Mouse (Mus musculus) ES-E14 (cell line): ENCODE measurements around the gene Pin1rt1. TPM values are rescaled to one million over a fixed set of nuclear protein-coding genes. Genes with fewer than 3 reads are reported as not detected.

Experiments used
- DNase-seq: peaks from one replicate; pipeline ENCODE4 v3.0.0-alpha.2; 2013; ENCODE audit warnings: low read depth, low spot score
- H3K27ac ChIP-seq: 2 replicates; pipeline ENCODE4 v1.5.1; 2012; ENCODE audit warnings: low read depth, mild to moderate bottlenecking, low read length, moderate library complexity, mixed read lengths; ENCODE audit not compliant: poor library complexity, insufficient read depth, severe bottlenecking
- H3K36me3 ChIP-seq: 2 replicates; pipeline ENCODE4 v1.6.1; 2012; ENCODE audit warnings: mild to moderate bottlenecking, low read length, moderate library complexity, mixed read lengths; ENCODE audit not compliant: control insufficient read depth, poor library complexity, insufficient read depth, severe bottlenecking
- H3K4me1 ChIP-seq, 2 experiments: fragments of 150-350 bp in 1 of 2; sonication (generic) in 1 of 2; 2 replicates each; pipeline ENCODE4 v1.6.1; 2012; ENCODE audit warnings: low read length in 2 of 2, mild to moderate bottlenecking in 1 of 2, mixed read lengths in 1 of 2; ENCODE audit not compliant: control insufficient read depth in 2 of 2, insufficient read depth in 2 of 2, poor library complexity in 1 of 2
- H3K4me3 ChIP-seq, 2 experiments: fragments of 150-350 bp in 1 of 2; sonication (generic) in 1 of 2; 2 replicates each; pipeline ENCODE4 v1.5.1; 2012; ENCODE audit warnings: low read length in 2 of 2, low read depth in 1 of 2, mild to moderate bottlenecking in 1 of 2, mixed read lengths in 1 of 2; ENCODE audit not compliant: insufficient read depth in 1 of 2, poor library complexity in 1 of 2, severe bottlenecking in 1 of 2
- H3K9ac ChIP-seq: 2 replicates; pipeline ENCODE4 v1.6.1; 2012; ENCODE audit warnings: low read depth, mild to moderate bottlenecking, low read length, mixed read lengths; ENCODE audit not compliant: poor library complexity, insufficient read depth, severe bottlenecking
- H3K9me3 ChIP-seq: fragments of 150-350 bp; sonication (generic); 2 replicates; pipeline ENCODE4 v1.6.1; 2012; ENCODE audit warnings: low read depth, mild to moderate bottlenecking, low read length; ENCODE audit not compliant: control insufficient read depth, insufficient read depth
- CHD2 ChIP-seq: IDR thresholded peaks from 2 replicates; pipeline ENCODE4 v1.6.1; 2014; ENCODE audit warnings: mild to moderate bottlenecking, low read depth, low read length, inconsistent platforms
- HCFC1 ChIP-seq: IDR thresholded peaks from 2 replicates; pipeline ENCODE4 v1.6.1; 2012; ENCODE audit warnings: low read length, inconsistent platforms, borderline replicate concordance; ENCODE audit not compliant: insufficient read depth
- MAFK ChIP-seq: IDR thresholded peaks from 2 replicates; pipeline ENCODE4 v1.6.1; 2014; ENCODE audit warnings: mild to moderate bottlenecking, low read depth, low read length, inconsistent platforms; ENCODE audit not compliant: insufficient read depth
- ZC3H11A ChIP-seq: IDR thresholded peaks from 2 replicates; pipeline ENCODE4 v1.6.1; 2012; ENCODE audit warnings: low read depth, mild to moderate bottlenecking, inconsistent platforms, low read length, borderline replicate concordance
- ZNF384 ChIP-seq: IDR thresholded peaks from 2 replicates; pipeline ENCODE4 v1.6.1; 2012; ENCODE audit warnings: low read depth, low read length, inconsistent platforms
- in situ Hi-C, 2 experiments: fragments of 600-800 bp; cut with MboI; formaldehyde crosslinking; loops; one replicate each; pipeline ENCODE4 v1.15.1; 2025; ENCODE audit warnings: low sequenced_read_pairs in 2 of 2, inconsistent platforms in 1 of 2; ENCODE audit not compliant: unreplicated experiment in 2 of 2
- total RNA-seq: library from RNA; depleted of rRNA; stranded (reverse); fragments of 300-350 nt; gene quantifications from 2 replicates; pipeline ENCODE4 v1.2.3, GENCODE M21; 2012

Gene Pin1rt1
- total RNA-seq, 1 experiment: not detected

GRCm38 (mm10) chr2:104722021-104722420 lies 5.8 kb upstream of the Pin1rt1 start:
- no peaks in the 10 kb centered on the region for H3K9me3 ChIP-seq
- DNase-seq: no peak
- H3K36me3 ChIP-seq: no peaks in the 10 kb centered on the region; the same call in 1 of the 2 replicates
- no peak overlapping the region for H3K4me3 ChIP-seq
- no peak overlapping the region for H3K27ac ChIP-seq
- no peak for TF ChIP-seq HCFC1
- no peak for TF ChIP-seq ZNF384
- no peaks in the 10 kb centered on the region for H3K4me1 ChIP-seq
- in situ Hi-C loops: no loop called here
- H3K9ac ChIP-seq: no peak overlapping the region

GRCm38 (mm10) chr2:104717827-104718226 lies 1.6 kb upstream of the Pin1rt1 start:
- Histone ChIP-seq H3K27ac (no peak overlapping the region), H3K4me3 (no peak overlapping the region), H3K4me1 (peaks cover 0 to 2% of the 10 kb centered on the region in 2 experiments; a peak in 1 of 4 replicates), H3K9me3 (no peaks in the 10 kb centered on the region), H3K36me3 (no peaks in the 10 kb centered on the region), H3K9ac (no peak overlapping the region)
- DNase-seq: no peak
- in situ Hi-C loops: no loop called here
- TF ChIP-seq MAFK (no peak), ZC3H11A (no peak), ZNF384 (no peak), HCFC1 (no peak), CHD2 (no peak)

GRCm38 (mm10) chr2:104717231-104717735 lies 1.1 kb upstream of the Pin1rt1 start:
- TF ChIP-seq HCFC1: no peak
- no peak for TF ChIP-seq CHD2
- no peak for TF ChIP-seq ZNF384
- no peak for TF ChIP-seq ZC3H11A
- TF ChIP-seq MAFK: no peak
- Histone ChIP-seq H3K36me3 (no peaks in the 10 kb centered on the region), H3K9me3 (no peaks in the 10 kb centered on the region), H3K4me3 (no peak overlapping the region), H3K4me1 (peaks cover 0 to 2% of the 10 kb centered on the region in 2 experiments; a peak in 1 of 4 replicates), H3K9ac (no peak overlapping the region), H3K27ac (no peak overlapping the region)
- in situ Hi-C loops: no loop called here
- DNase-seq: no peak

- H3K4me1 ChIP-seq: peaks cover 0 to 2% of the 10 kb centered on the region in 2 experiments; a peak in 1 of 4 replicates
- no peak for DNase-seq
- H3K9ac ChIP-seq: no peak overlapping the region
- TF ChIP-seq HCFC1: no peak
- no peak for TF ChIP-seq CHD2
- TF ChIP-seq ZC3H11A: no peak
- TF ChIP-seq MAFK: no peak
- no peak for TF ChIP-seq ZNF384
- no peaks in the 10 kb centered on the region for H3K36me3 ChIP-seq
- in situ Hi-C loops: no loop called here
- H3K27ac ChIP-seq: no peak overlapping the region
- H3K4me3 ChIP-seq: no peak overlapping the region
- no peaks in the 10 kb centered on the region for H3K9me3 ChIP-seq
These were observed 1.9 kb downstream of the Pin1rt1 start for GRCm38 (mm10) chr2:104714254-104714691.

- Histone ChIP-seq H3K9ac (peak overlapping the region; percentile 92), H3K4me3 (peak overlapping the region; percentile 91 to 92), H3K36me3 (no peaks in the 10 kb centered on the region), H3K9me3 (no peaks in the 10 kb centered on the region), H3K4me1 (peaks cover 0 to 2% of the 10 kb centered on the region in 2 experiments; a peak in 1 of 4 replicates), H3K27ac (no peak overlapping the region)
- in situ Hi-C loops: no loop called here
- DNase-seq: no peak
- no peak for TF ChIP-seq MAFK
- TF ChIP-seq HCFC1: no peak
- no peak for TF ChIP-seq ZNF384
- no peak for TF ChIP-seq CHD2
- TF ChIP-seq ZC3H11A: no peak
These were observed 3.7 kb downstream of the Pin1rt1 start for GRCm38 (mm10) chr2:104712486-104712809.
